Mouse (Mus musculus): ENCODE measurements around the gene Zfp804a. TPM values are rescaled to one million over a fixed set of nuclear protein-coding genes. Genes with fewer than 3 reads are reported as not detected.

Zfp804a gene
- polyA plus RNA-seq, 1 experiment from 2014 or later: 0.91 TPM

DNA sequence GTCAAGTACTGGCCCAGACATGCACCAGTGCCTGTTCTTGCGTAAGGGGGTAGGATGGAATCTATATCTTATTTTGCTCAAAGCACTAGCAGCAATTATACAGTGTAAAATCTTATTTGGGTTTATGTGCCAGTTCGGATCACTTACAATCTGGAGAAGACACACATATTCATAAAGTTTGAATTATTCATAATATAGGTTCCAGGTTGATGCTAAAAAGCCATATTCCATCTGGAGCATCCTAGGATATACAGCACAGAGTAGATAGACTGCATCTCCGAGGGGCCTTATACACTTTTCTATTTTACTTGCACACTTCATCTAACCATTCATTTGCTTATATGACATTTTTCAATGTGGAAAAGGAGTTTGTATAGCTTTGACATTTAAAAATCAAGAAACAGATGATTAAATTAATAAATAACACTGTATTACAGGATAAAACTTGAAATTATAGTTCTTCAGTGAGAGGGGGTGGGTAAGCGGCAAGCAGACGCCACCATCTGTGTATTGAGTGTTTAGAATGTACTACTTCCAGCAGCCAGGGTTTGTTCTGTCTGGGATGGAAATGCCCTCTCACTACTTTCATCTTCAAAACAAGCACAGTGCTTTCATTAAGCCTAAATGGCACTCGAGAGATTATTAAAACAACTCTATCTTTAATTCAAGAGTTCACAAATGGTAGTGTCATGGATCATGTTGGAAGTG is 25.4 kb downstream of the Zfp804a start:
- H3K4me1 ChIP-seq (ENCODE audit: control insufficient read depth, insufficient read depth, low read length): no peaks in the 10 kb centered on the region
- no peak overlapping the region for H3K4me2 ChIP-seq (ENCODE audit: low read depth, low read length)
- H3K36me3 ChIP-seq (replicated peaks; ENCODE audit: control insufficient read depth, insufficient read depth, low read depth, low read length): no peaks in the 10 kb centered on the region
- no peak overlapping the region for H3K27ac ChIP-seq (replicated peaks; ENCODE audit: low read depth, low read length)
- no peaks in the 10 kb centered on the region for H3K27me3 ChIP-seq (ENCODE audit: control insufficient read depth, insufficient read depth, low read length)
- WGBS: 85% methylated on average over 6 of the region's 6 CpGs
- no peaks in the 10 kb centered on the region for H3K9me3 ChIP-seq (replicated peaks; ENCODE audit: control insufficient read depth, low read length)
- DNase-seq (ENCODE audit: low spot score): no peak
- ATAC-seq (replicated peaks; ENCODE audit: insufficient number of reproducible peaks, low FRiP score, low TSS enrichment, low read depth): no peak
- H3K9ac ChIP-seq (replicated peaks; ENCODE audit: low read length): no peak overlapping the region
- no peak overlapping the region for H3K4me3 ChIP-seq (ENCODE audit: low read depth, low read length)

GRCm38 (mm10) chr2:82080678-82081077 is 27.7 kb downstream of the Zfp804a start:
- ATAC-seq (replicated peaks; ENCODE audit: insufficient number of reproducible peaks, low FRiP score, low TSS enrichment, low read depth): no peak
- WGBS: 82% methylated on average over 4 of the region's 4 CpGs
- no peak overlapping the region for H3K9ac ChIP-seq (replicated peaks; ENCODE audit: low read length)

GRCm38 (mm10) chr2:82113148-82113547 is 60.1 kb downstream of the Zfp804a start:
- Histone ChIP-seq H3K27ac (replicated peaks; ENCODE audit: low read depth, low read length) (no peak overlapping the region), H3K4me2 (ENCODE audit: low read depth, low read length) (no peak overlapping the region), H3K4me1 (ENCODE audit: control insufficient read depth, insufficient read depth, low read length) (no peaks in the 10 kb centered on the region), H3K36me3 (replicated peaks; ENCODE audit: control insufficient read depth, insufficient read depth, low read depth, low read length) (no peaks in the 10 kb centered on the region), H3K9me3 (replicated peaks; ENCODE audit: control insufficient read depth, low read length) (no peaks in the 10 kb centered on the region), H3K27me3 (ENCODE audit: control insufficient read depth, insufficient read depth, low read length) (no peaks in the 10 kb centered on the region), H3K4me3 (ENCODE audit: low read depth, low read length) (no peak overlapping the region), H3K9ac (replicated peaks; ENCODE audit: low read length) (no peak overlapping the region)
- DNase-seq (ENCODE audit: low spot score) (no peak), ATAC-seq (replicated peaks; ENCODE audit: insufficient number of reproducible peaks, low FRiP score, low TSS enrichment, low read depth) (no peak)
- 77% methylated on average over 1 of the region's 1 CpGs for WGBS

More at GRCm38 (mm10) chr2:82080678-82081077, 27.7 kb downstream of the Zfp804a start:
- Histone ChIP-seq H3K9me3 (replicated peaks; ENCODE audit: control insufficient read depth, low read length) (no peaks in the 10 kb centered on the region), H3K36me3 (replicated peaks; ENCODE audit: control insufficient read depth, insufficient read depth, low read depth, low read length) (no peaks in the 10 kb centered on the region), H3K4me1 (ENCODE audit: control insufficient read depth, insufficient read depth, low read length) (no peaks in the 10 kb centered on the region), H3K4me3 (ENCODE audit: low read depth, low read length) (no peak overlapping the region), H3K4me2 (ENCODE audit: low read depth, low read length) (no peak overlapping the region), H3K27ac (replicated peaks; ENCODE audit: low read depth, low read length) (no peak overlapping the region), H3K27me3 (ENCODE audit: control insufficient read depth, insufficient read depth, low read length) (no peaks in the 10 kb centered on the region)
- DNase-seq (ENCODE audit: low spot score): no peak

GRCm38 (mm10) chr2:82113650-82114049 is 60.6 kb downstream of the Zfp804a start:
- Histone ChIP-seq H3K4me1 (ENCODE audit: control insufficient read depth, insufficient read depth, low read length) (no peaks in the 10 kb centered on the region), H3K9ac (replicated peaks; ENCODE audit: low read length) (no peak overlapping the region), H3K4me3 (ENCODE audit: low read depth, low read length) (no peak overlapping the region), H3K9me3 (replicated peaks; ENCODE audit: control insufficient read depth, low read length) (no peaks in the 10 kb centered on the region), H3K4me2 (ENCODE audit: low read depth, low read length) (no peak overlapping the region), H3K27me3 (ENCODE audit: control insufficient read depth, insufficient read depth, low read length) (no peaks in the 10 kb centered on the region), H3K27ac (replicated peaks; ENCODE audit: low read depth, low read length) (no peak overlapping the region), H3K36me3 (replicated peaks; ENCODE audit: control insufficient read depth, insufficient read depth, low read depth, low read length) (no peaks in the 10 kb centered on the region)
- WGBS: 82% methylated on average over 2 of the region's 2 CpGs
- DNase-seq (ENCODE audit: low spot score) (no peak), ATAC-seq (replicated peaks; ENCODE audit: insufficient number of reproducible peaks, low FRiP score, low TSS enrichment, low read depth) (no peak)

DNA sequence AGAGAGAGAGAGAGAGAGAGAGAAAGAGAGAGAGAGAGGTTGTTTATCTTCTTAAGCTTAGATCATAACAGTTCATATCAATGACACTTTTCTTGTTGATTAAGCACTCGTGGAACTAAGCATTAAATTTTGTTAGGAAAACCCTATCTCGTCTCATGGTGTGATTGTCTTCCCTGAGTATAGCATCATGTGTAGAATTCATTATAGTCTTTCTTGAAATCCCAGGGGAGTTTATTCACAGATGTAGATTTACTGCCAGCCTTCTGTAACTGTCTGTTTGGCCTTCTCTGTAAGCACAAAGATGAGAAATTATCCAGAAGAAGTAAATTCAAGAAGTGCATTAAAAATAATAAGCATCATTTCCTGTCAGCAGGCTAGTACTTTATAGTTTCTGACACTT is 66.6 kb downstream of the Zfp804a start:
- no peak overlapping the region for H3K4me3 ChIP-seq (ENCODE audit: low read depth, low read length)
- H3K4me2 ChIP-seq (ENCODE audit: low read depth, low read length): no peak overlapping the region
- no peaks in the 10 kb centered on the region for H3K36me3 ChIP-seq (replicated peaks; ENCODE audit: control insufficient read depth, insufficient read depth, low read depth, low read length)
- no peaks in the 10 kb centered on the region for H3K4me1 ChIP-seq (ENCODE audit: control insufficient read depth, insufficient read depth, low read length)
- no peaks in the 10 kb centered on the region for H3K27me3 ChIP-seq (ENCODE audit: control insufficient read depth, insufficient read depth, low read length)
- no peak for DNase-seq (ENCODE audit: low spot score)
- H3K9me3 ChIP-seq (replicated peaks; ENCODE audit: control insufficient read depth, low read length): no peaks in the 10 kb centered on the region
- ATAC-seq (replicated peaks; ENCODE audit: insufficient number of reproducible peaks, low FRiP score, low TSS enrichment, low read depth): no peak
- 60% methylated on average over 2 of the region's 2 CpGs for WGBS
- H3K9ac ChIP-seq (replicated peaks; ENCODE audit: low read length): no peak overlapping the region
- H3K27ac ChIP-seq (replicated peaks; ENCODE audit: low read depth, low read length): no peak overlapping the region

- Histone ChIP-seq H3K27me3 (ENCODE audit: control insufficient read depth, insufficient read depth, low read length) (no peaks in the 10 kb centered on the region), H3K27ac (replicated peaks; ENCODE audit: low read depth, low read length) (no peak overlapping the region), H3K9ac (replicated peaks; ENCODE audit: low read length) (no peak overlapping the region), H3K9me3 (replicated peaks; ENCODE audit: control insufficient read depth, low read length) (no peaks in the 10 kb centered on the region), H3K36me3 (replicated peaks; ENCODE audit: control insufficient read depth, insufficient read depth, low read depth, low read length) (no peaks in the 10 kb centered on the region), H3K4me3 (ENCODE audit: low read depth, low read length) (no peak overlapping the region), H3K4me2 (ENCODE audit: low read depth, low read length) (no peak overlapping the region), H3K4me1 (ENCODE audit: control insufficient read depth, insufficient read depth, low read length) (no peaks in the 10 kb centered on the region)
- ATAC-seq (replicated peaks; ENCODE audit: insufficient number of reproducible peaks, low FRiP score, low TSS enrichment, low read depth) (no peak), DNase-seq (ENCODE audit: low spot score) (no peak)
- WGBS: 93% methylated on average over 2 of the region's 2 CpGs
Measured at GRCm38 (mm10) chr2:82178693-82179092, 125.7 kb downstream of the Zfp804a start.

DNA sequence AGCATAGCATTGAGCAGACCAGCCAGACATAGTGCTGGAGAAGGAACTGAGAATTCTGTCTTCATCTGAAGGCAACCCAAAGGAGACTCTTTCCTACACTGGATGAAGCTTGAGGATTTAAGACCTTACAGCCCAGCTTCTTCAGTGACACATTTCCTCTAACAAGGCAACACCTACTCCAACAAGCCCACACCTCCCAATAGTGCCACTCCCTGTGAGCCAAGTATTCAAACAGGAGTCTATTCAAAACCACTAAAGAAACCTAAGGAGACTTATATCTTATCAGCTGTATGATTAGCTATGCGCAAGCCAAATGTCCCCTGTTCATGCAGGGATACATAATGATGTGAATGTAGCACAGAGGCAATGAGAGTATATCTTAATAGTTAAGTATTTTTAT is 128.0 kb downstream of the Zfp804a start:
- ATAC-seq (replicated peaks; ENCODE audit: insufficient number of reproducible peaks, low FRiP score, low TSS enrichment, low read depth) (no peak), DNase-seq (ENCODE audit: low spot score) (no peak)
- no peak overlapping the region for H3K27ac ChIP-seq (replicated peaks; ENCODE audit: low read depth, low read length)
- H3K27me3 ChIP-seq (ENCODE audit: control insufficient read depth, insufficient read depth, low read length): no peaks in the 10 kb centered on the region
- 87% methylated on average over 1 of the region's 1 CpGs for WGBS
- no peaks in the 10 kb centered on the region for H3K36me3 ChIP-seq (replicated peaks; ENCODE audit: control insufficient read depth, insufficient read depth, low read depth, low read length)
- no peaks in the 10 kb centered on the region for H3K4me1 ChIP-seq (ENCODE audit: control insufficient read depth, insufficient read depth, low read length)
- H3K9ac ChIP-seq (replicated peaks; ENCODE audit: low read length): no peak overlapping the region
- no peak overlapping the region for H3K4me3 ChIP-seq (ENCODE audit: low read depth, low read length)
- no peak overlapping the region for H3K4me2 ChIP-seq (ENCODE audit: low read depth, low read length)
- no peaks in the 10 kb centered on the region for H3K9me3 ChIP-seq (replicated peaks; ENCODE audit: control insufficient read depth, low read length)

GRCm38 (mm10) chr2:82199901-82200300 is 146.9 kb downstream of the Zfp804a start:
- Histone ChIP-seq H3K27ac (replicated peaks; ENCODE audit: low read depth, low read length) (no peak overlapping the region), H3K9me3 (replicated peaks; ENCODE audit: control insufficient read depth, low read length) (no peaks in the 10 kb centered on the region), H3K4me3 (ENCODE audit: low read depth, low read length) (no peak overlapping the region), H3K27me3 (ENCODE audit: control insufficient read depth, insufficient read depth, low read length) (no peaks in the 10 kb centered on the region), H3K9ac (replicated peaks; ENCODE audit: low read length) (no peak overlapping the region), H3K36me3 (replicated peaks; ENCODE audit: control insufficient read depth, insufficient read depth, low read depth, low read length) (no peaks in the 10 kb centered on the region), H3K4me2 (ENCODE audit: low read depth, low read length) (no peak overlapping the region), H3K4me1 (ENCODE audit: control insufficient read depth, insufficient read depth, low read length) (no peaks in the 10 kb centered on the region)
- WGBS: 81% methylated on average over 5 of the region's 5 CpGs
- DNase-seq (ENCODE audit: low spot score) (no peak), ATAC-seq (replicated peaks; ENCODE audit: insufficient number of reproducible peaks, low FRiP score, low TSS enrichment, low read depth) (no peak)
